Mouse (Mus musculus) kidney, adult 9 months (tissue): Measurements from ENCODE around the gene Cnr2.

Source experiments
- DNase-seq: peaks from one replicate; pipeline ENCODE4 v3.0.0; 2022

Gene Cnr2

DNA sequence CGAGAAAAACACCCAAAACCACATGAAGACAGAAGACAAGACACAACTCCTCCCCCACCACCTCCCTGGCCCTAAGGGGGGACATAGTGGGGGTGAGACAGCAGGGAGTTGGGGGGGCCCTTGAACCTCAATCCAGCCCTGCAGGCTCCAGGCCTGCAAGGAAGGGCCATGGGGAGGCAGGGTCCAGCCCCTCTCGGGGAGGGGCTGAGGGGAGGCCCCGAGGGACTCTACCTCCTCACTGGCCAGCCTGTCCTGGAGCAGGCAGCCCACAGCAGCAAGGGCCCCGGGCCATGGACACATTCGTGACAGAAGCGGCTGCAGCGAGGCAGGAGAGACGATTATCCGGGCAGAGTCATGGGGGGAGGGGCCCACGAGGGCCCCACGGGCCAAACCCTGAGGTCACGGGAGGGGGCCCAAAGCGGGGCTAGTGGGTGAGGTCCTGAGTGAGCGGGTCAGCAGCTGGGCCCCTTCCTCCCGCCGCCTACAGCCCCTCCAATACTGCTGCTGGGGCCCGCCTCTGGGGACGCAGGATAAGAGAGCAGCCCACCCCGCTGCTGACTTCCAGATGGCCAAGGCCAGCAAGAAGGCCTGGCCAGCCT, 73.2 kb downstream of the Cnr2 start:
- DNase-seq: no peak

DNA sequence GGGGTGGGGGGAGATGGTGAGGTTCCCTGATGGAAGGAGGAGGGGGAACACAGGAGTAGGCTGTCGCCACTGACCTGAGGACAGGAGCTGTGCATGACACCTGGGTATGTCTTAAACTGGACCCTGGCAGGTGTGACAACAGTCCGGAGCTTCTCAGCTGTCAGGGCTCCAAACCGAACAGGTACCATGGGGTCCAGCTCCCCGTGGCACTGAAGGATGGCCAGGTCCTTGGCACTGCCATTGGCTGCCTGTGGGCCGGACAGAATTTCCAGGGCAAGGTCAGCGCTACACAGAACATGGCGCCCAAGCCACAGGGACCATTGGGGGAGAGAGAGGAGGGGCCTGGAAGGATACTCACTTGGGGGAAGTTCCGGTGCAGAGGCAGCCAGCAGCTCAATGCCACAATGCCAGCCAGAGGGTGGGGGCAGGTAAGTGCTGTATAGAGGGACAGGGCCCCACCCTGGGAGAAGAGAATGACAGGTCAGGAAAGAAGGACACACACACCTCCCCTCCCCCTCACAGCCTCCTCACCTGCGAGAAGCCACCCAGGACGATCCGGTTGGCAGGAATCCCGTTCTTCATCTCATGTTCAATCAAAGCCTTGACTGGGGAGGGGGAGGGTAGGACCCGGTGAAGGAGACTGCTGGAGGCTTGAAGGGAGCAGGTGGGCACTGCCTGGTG, 74.0 kb downstream of the Cnr2 start:
- peak; percentile 6 for DNase-seq
